Mouse (Mus musculus): Measurements from ENCODE around the gene Tex29.

The Tex29 gene

DNA sequence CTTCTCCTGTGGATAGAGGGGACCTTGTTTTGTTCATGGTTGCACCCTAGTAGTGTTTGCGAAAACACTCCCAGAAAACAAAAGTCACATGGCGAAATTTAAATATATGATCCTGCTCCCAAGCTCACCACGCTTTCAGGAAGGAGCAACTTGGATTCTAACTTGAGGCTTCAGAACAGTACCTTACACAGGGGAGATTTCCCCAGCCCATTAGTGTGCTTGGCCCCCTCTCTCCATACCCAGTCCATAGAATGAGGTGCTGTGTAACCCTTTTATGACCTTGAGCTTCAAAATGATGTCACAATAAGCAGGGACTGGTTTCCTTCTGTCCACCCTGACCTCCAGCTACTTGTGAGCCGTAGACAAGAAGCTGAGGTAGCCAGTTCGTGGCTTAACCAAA is at the start of gene Tex29:
TSS of gene Tex29 (plus strand) at position 301 of the 400 bp plus-strand sequence.
- in situ Hi-C loops (cut with MboI; ENCODE audit: unreplicated experiment in 2 of 2) = no loop called here

DNA sequence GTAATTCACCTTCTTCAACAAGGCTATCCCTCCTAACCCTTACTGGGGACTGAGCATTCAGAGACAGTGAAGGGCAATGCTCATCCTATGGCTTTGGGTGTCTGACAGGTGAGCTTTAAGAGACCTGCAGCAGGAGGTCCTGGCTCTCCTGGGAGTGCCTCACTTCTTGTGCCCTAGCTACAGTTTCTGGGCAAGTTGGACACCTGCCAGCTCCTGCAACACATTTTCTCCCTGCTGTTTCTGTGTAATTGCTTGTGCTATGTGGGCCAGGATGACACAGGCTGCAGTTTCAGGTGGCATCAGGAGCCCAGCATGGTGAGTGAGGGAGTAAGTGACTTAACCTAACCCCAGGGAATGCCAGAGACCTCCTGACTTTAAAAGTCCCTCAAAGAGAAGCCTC is 45.3 kb upstream of the Tex29 start:
- in situ Hi-C loops (cut with MboI; ENCODE audit: unreplicated experiment in 2 of 2) = no loop called here

DNA sequence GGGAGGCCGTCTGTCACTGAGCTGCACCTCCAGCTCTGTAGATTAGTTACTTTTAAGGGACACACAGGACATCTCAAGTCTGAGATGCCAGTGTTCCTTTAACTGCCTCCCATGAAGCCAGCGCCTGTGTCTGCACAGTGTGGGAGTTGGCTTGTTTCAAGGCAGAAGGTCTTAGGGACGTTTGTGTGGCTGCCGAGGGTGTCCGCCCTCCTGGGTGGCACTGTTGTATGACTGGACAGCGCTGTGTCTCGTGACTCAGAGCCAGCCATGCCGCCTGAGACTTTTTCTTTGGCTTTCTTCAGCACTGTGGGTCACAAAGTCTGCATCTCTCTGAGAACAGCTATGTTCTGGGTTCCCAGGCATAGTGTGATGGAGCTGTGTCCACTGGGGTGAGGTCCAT is 43.1 kb upstream of the Tex29 start:
- in situ Hi-C loops (cut with MboI; ENCODE audit: unreplicated experiment in 2 of 2) = no loop called here

DNA sequence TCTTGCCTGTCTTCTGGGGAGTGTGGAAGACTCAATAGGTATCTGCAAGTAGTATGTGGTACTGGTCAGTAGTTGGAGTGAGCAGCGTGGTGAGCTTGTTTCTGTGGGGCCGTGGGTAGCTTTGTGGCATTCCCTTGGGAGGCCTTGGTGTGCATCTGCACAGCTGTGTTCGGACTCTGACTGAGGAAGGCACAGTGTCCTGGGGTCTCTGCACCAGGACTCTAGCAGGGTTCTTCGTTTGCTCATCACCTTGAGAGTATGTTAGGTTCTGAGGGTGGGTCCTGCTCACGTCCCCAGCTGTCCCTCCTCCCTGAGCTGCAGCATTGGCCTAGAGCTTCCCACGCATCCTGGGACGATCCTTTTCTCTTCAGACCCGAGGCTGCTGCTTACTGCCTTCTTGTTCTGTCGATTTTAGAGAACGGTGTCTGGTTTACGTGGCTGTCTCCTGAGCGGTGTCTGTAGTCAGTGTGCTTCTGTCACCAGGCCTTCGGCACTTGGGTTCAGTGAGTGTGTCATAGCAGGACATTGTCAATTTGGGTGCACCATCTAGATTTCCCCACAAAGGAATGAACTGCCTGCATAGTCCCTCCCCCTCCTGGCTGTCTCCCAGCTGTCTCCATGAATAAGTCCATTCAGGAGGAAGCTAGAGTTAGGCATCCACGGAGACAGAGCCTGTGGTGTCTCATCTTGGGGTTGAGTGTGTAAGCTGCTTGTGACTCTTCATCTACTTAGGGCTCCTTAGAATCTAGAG is 42.4 kb upstream of the Tex29 start:
- in situ Hi-C loops (cut with MboI; ENCODE audit: unreplicated experiment in 2 of 2) = no loop called here

DNA sequence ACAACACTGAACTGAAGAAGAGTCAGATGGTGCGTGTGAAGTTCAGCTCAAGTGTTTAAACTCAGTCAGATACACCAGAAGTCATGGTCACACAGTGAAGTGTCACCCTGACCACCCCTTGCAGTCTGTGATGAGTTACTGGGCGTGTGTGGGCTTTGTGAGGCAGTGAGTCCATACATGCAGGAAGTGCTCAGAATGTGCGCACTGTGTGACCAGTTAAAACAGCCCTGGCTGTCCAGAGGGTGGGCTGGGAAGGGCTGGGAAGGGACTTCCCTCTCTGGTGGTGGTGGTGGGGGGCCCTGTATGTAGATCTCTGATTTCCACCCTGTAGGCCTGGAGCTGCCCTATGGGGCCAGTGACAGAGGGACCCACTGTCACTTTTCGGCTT is 41.8 kb upstream of the Tex29 start:
- in situ Hi-C loops (cut with MboI; ENCODE audit: unreplicated experiment in 2 of 2) = no loop called here

DNA sequence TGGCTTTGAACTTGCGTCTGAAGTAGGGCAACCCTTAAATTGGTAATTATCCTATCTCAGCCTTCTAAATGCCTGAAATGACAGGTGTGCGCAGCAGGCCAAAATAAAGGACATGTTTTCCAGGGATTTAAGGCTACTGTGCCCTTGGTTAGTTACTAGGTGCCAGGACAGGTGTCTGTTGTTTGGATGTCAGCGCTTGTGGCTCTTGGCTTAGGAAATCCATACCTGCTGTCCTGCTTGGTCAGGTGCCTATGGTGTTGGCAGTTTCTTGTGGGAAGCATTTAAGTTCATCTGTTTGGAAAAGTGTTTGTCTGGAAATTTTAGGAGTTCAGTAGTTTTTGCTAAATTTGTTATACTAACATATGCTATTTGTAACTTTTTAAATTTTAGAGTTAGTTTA is 41.2 kb upstream of the Tex29 start:
- in situ Hi-C loops (cut with MboI; ENCODE audit: unreplicated experiment in 2 of 2) = no loop called here

DNA sequence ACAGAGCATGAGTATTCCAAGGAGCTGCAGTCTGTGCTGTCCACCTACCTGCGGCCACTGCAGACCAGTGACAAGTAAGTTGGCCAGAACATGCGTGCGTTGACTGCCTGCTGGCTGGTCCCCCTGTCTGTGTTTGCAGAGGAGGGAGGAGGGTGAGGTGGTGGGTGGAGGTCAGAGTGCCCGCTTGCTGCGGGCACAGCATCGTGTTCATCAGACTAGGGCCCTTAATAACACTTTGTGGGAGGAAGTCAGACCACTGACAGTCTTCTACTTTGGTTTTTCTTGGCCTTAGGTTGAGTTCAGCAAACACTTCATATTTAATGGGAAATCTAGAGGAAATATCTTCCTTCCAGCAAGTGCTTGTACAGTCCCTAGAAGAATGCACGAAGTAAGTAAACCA is 39.8 kb upstream of the Tex29 start:
- in situ Hi-C loops (cut with MboI; ENCODE audit: unreplicated experiment in 2 of 2) = no loop called here

DNA sequence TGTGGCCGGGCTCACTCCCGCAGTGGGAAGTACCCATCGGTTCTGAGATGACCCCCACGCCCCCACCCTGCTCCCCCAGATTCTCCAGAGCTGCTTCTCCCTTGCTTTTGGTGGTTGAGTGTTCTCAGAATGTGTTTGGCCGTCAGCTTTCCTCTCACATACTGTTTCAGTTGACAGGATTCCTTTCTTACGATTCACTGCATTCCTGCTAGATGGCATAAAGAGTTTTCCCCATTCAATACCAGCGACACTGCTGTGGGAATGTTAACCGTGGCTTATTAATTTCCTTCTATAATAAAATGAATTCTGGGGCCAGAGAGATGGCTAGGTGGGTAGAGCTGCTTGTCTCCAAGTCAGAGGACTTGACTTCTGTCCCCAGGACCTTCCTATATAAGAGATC is 38.7 kb upstream of the Tex29 start:
- in situ Hi-C loops (cut with MboI; ENCODE audit: unreplicated experiment in 2 of 2) = no loop called here

DNA sequence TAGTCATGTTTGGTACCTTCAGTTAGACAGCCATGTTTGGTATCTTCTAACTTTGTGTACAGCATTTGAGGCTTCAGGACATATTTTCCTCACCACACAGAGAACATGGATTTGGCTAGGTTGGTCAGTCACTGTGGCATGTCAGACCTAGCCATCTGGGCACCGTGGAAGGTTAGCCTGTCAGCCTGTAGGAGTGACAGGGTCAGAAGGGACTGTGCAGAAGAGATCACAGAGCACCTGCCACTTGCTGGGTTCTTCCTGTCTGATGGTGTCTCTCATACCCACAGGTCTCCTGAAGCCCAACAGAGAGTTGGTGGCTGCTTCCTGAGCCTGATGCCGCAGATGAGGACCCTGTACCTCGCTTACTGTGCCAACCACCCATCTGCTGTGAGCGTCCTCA is 35.4 kb upstream of the Tex29 start:
- in situ Hi-C loops (cut with MboI; ENCODE audit: unreplicated experiment in 2 of 2) = no loop called here

DNA sequence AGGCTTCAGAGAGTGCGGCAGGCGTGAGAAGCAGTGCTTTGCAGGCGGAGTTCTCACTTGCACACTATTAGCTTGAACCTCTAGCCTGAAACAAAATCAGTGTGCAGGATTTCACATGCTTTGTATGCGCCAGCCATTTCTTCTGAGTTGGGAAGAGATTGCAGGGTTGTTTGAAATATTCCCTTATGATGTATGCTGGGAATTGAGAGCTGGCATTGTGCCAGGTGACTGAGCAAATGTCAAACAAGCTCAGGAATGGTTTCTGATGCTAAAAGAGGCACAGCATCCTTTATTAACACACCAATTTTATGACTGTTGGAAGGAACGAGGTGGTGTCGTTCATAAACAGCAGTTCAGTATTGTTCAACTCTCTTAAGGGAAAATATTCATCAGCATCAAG is 34.0 kb upstream of the Tex29 start:
- in situ Hi-C loops (cut with MboI; ENCODE audit: unreplicated experiment in 2 of 2) = no loop called here

DNA sequence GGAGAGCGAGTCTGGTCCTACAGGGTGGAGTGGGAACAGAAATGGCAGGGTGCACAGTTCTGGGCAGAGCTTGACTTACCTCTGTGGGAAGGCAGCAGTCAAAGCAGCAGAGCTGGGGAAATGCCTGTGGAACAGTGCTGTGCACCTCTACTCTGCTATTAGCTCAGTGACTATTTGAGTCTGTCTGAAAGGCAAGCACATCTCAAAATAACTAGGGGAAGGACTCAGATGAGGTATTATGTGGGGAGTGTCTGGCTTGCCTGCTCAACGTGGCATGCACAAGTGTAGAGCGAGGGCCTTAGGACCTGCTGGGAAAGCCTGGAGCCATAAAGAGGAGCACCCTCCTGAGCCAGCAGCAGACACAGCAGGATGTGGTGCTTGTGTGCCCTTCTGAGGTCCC is 32.9 kb upstream of the Tex29 start:
- in situ Hi-C loops (cut with MboI; ENCODE audit: unreplicated experiment in 2 of 2) = no loop called here

DNA sequence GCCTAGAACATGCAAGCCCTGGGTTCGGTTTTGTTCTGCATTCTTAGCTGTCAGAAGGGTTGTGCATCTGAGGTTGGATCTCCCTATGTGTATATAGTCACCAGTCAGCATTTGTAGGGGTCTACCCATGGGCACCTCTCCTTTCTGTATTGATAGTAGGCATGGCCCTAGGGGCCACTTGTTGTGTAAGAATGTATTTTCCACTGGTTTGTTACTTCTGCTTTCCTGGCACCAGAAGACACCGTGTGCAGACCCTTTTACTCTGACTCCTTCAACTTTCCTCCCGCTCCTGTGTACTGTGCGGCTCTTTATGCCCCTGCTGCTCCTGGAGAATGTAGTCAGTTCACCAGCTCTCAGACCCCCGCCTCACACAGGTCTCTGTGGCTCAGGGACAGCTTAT is 32.2 kb upstream of the Tex29 start:
- in situ Hi-C loops (cut with MboI; ENCODE audit: unreplicated experiment in 2 of 2) = no loop called here

DNA sequence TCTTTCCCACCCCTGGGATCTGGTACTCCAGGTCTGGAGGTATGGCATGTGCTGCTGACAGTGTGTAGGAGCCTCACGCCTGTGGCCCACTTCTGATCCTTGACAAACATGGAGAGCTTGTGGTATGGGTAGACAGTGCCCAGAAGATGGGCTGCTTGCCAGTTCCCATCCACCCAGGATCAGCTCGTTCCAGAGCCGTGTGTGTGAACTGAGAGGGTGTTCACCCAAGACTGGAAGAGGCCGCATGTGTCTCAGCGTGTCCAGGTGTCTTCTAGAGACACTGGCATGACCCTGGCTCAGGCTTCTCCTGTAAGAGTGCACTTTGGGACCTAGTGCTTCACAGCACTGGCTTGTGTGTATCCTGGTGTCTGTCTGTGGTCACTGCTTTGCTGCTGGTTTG is 29.8 kb upstream of the Tex29 start:
- in situ Hi-C loops (cut with MboI; ENCODE audit: unreplicated experiment in 2 of 2) = no loop called here

DNA sequence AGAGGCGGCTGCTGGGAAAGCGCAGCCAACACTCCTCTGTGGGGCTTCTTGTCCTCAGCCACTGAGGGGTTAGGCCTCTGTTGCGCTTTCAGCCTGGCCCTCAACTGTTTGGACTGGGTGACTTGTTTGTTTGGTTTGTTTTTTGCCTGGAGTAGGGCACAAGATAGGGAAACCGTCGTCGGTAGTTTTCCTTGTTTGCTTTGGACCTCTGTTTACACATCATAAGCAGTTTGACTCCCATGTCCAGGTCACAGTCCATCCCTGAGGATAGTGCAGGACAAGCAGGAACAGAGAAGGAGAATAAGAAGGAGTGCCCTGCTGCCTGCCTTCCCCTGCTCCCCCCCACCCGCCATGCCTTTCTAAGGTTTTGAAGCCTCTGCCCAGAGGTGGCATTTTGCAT is 26.5 kb upstream of the Tex29 start:
- in situ Hi-C loops (cut with MboI; ENCODE audit: unreplicated experiment in 2 of 2) = no loop called here

DNA sequence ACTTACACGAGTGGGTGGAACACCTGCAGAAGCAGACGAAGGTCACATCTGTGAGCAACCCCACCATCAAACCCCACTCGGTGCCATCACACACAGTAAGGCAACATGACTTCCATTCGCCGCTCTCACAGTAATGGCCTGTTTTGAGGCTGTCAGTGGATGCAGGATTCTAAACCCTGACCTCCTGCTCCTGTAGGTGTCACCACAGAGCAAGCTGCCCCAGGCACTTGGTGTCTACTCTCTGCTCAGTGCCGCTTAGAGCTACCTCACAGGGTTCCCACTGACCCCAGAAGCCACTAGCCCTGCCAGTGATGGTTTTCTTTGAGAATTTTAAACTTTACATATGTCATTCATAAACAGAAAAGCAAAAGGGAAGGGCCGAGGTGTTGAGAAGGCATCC is 25.1 kb upstream of the Tex29 start:
- in situ Hi-C loops (cut with MboI; ENCODE audit: unreplicated experiment in 2 of 2) = no loop called here

DNA sequence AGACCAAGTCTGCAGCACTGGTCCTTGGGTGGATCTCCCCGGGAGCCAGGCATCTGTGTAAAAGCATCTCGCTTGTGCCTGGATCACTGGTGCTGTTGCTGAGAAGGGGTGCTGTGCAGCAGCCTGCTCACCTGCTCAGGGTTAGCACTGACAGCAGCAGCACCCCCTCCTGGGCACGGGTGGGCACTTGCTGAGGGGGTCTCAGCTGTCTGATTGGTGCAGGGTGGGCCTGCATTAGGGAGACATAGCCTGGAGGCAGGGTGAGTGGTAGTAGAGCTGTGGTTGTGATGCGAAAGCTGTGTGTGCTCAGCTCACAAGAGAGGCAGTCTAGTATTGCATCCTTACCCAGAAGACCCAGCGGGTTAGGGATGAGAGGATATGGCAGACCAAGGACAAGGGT is 20.1 kb upstream of the Tex29 start:
- in situ Hi-C loops (cut with MboI; ENCODE audit: unreplicated experiment in 2 of 2) = no loop called here

DNA sequence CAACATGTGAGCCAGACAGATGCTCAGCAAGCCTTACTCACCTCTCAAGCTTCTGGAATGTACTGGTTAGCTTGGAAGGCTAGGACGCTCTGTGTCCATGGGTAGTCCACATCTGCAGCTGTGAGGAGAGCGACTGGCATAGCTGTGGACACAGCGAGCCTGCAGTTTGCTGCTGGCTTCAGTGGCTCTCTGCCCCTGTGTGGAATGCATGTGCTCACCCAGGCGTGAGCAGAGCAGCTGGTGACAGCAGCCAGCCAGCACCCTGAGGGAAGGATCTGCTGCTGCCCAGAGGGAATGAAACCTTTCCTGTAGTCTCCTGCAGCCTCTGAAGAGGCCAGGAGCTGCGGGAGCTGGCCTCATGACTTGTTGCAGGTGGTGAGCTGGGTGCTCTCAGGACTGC is 19.7 kb upstream of the Tex29 start:
- in situ Hi-C loops (cut with MboI; ENCODE audit: unreplicated experiment in 2 of 2) = no loop called here

DNA sequence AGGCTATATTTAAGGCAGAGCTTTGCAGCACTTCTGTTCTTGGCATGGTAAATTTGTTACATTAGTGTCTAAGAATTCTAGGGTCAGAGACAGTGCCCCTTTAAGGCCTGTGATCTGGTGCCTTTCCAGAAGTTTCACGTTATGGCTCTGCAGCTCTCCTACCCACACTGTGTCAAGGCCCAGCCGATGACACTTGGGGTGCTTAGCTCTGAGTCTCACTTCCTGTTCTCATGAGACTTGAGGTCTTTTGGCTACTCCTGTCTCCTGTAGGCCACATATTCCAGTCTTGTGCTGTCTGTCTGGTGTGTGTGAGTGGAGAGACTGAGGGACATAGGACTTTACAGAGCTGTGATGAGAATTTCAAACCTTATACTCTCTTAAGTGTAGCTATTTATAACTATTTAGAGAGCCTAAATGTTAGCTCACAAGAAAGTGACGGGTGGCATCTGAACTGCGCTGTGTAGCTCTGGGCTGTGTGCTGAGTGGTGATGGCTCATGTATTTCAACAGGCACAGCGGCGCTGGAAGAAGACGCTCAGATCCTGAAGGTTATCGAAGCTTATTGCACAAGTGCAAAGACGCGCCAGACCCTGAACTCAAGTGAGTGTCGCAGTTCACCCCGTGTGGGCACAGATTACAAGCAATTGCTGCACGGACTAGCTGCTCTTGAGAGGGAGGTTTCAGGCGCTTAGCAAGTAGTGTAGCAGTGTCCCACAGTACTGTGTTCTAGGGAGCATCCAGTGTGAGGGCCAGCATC is 18.6 kb upstream of the Tex29 start:
- in situ Hi-C loops (cut with MboI; ENCODE audit: unreplicated experiment in 2 of 2) = no loop called here

DNA sequence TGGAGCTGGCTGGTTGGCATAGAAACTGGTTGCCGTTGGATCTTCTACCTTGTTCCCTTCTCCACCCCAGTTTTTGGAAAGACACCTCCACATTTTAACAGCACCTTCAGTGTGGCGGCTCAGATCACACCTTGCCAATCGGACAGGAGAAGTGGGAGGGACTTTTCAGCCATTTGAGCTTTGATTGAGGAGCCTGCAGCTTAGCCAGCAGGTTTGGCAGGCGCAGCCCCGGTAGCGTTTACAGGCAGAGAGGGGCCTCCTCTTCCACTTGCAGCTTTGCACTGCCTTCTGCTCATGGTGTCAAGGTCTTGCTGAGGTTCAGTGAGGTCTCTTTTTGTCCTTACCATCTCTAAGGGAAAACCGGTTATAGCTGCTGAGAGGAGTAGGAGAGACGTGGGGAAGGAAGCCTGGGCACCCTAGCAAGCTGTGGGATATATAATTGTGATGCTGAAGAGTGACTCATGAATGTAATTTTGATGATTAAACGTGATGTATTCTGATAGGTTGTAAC is 17.7 kb upstream of the Tex29 start:
- in situ Hi-C loops (cut with MboI; ENCODE audit: unreplicated experiment in 2 of 2) = no loop called here

DNA sequence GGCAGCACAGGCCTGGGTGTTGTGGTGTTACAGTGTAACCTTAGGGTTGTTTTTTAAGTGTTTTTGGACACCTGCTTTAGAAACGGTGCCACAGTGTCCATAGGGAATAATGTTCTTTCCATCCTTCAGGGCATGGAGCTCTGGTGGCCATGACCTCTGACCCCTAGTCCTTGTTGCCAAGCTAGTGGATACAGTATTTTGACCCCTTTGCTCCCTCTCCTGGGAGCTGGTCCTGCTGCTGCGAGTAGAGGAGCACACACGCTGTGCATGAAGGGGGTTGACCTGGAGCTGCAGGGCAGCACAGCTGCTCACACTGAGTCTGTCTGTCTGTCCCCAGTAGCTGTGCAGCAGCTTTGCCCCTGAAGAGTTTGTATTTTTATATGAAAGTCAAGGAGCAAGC is 14.5 kb upstream of the Tex29 start:
- in situ Hi-C loops (cut with MboI; ENCODE audit: unreplicated experiment in 2 of 2) = no loop called here

DNA sequence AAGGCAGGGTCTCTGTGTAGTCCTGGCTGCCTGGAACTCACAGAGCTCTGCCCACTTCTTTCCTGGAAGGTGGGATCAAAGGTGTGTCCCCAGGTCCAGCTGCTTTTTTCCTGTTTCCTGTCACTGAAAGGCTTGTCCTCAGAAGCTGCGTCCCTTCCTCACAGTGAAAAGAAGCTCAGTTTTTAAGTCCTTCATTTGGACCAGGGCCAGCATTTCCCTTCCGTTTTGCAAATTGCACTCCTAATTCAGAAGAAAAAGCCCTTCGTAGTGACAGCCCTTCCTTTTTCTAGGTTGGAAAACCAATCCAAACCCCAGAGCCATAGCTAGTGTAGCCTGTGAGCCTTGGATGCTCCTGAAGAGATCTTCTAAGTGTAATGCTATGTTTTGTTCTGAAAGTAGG is 13.0 kb upstream of the Tex29 start:
- in situ Hi-C loops (cut with MboI; ENCODE audit: unreplicated experiment in 2 of 2) = no loop called here

Data from v-Abl transformed pro-B cells (cell line).